Mouse (Mus musculus): Measurements from ENCODE around the gene Cd244a. TPM values are rescaled to one million over a fixed set of nuclear protein-coding genes. Genes with fewer than 3 reads are reported as not detected.

Cd244a gene
- 0.30 TPM in 1 of 2 replicates, not detected in the other for polyA plus RNA-seq (2012; ENCODE audit: low replicate concordance)

GRCm38 (mm10) chr1:171558898-171559297 lies at the start of gene Cd244a:
TSS of gene Cd244a (plus strand) at chr1:171559193.

DNA sequence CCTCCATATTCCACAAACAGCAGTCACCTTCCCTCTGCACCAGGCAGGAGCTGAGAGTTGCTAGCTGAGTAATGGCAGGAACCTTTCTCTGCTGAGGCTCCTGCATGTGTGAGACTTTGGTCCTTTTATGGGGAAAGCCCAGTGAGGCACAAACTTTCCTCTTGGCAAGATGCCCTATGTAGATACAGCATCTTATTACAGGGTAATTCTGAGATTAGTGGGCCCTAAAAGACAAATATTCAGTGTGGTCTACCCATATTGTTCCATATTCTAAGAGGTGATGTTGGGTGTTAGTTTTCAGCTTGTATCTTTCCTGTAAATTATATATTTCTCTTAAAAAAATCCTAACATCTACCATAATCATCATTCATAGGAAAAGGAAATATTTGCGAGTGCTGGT lies 23.8 kb upstream of the Cd244a start, which contains the start of gene Itln1:
Gene Itln1, minus strand, starts transcription at position 101 of the 400 bp plus-strand sequence.

DNA sequence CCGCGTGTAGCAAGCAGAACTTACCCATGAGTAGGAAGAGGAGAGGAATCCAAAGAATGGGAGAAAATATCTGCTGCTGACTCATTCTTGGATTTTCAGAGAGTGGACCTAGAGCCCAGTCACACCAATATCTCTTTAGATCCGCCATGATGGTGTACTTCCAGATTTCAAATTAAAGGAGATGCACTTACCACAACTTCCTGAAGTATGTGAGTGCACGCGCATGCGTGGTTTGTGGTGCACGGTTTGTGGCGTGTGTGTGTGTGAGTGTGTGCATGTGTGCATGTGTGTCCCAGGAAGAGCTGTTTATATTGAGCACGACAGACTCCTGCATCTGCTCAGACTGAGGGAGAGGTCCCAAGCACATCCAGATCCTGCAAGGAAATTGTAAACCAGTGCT lies 48.2 kb downstream of the Cd244a start, which contains the start of gene Ly9:
Gene Ly9, minus strand, starts transcription at position 235 of the 400 bp plus-strand sequence.

DNA sequence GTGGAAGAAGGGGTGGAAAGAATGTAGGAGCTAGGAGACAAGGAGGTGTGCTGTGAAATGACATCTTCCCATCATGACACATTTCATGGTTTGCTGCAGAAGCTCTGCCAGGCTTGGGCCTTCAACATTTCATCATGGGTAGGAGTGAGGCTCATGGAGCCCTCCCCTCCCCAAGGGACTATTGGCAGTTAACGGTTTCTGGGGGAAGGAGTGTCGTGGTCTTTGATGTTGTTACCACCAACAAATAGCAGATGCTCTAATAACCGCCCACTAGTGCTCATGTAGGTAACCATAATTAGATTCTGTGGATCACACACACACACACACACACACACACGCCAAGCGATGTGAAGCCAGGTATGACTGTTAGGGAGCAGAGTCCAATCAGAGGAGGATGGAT lies 93.7 kb downstream of the Cd244a start, which contains the start of gene Slamf7:
Gene Slamf7, minus strand, starts transcription at position 302 of the 400 bp plus-strand sequence.

Other genes with a start within 250 kb of the Cd244a start
- gene Dedd, start 230.0 kb upstream of the Cd244a start, polyA plus RNA-seq (2012; ENCODE audit: low replicate concordance), result 5.3 and 15.7 TPM in 2 replicates
- gene Nit1, start 213.5 kb upstream of the Cd244a start, polyA plus RNA-seq (2012; ENCODE audit: low replicate concordance), result 4.9 and 11.5 TPM in 2 replicates
- gene Pfdn2, start 213.5 kb upstream of the Cd244a start, polyA plus RNA-seq (2012; ENCODE audit: low replicate concordance), result 5.4 and 7.4 TPM in 2 replicates
- gene Klhdc9, start 198.4 kb upstream of the Cd244a start, polyA plus RNA-seq (2012; ENCODE audit: low replicate concordance), result 0.22 and 0.81 TPM in 2 replicates
- gene Nectin4, start 189.1 kb upstream of the Cd244a start, polyA plus RNA-seq (2012; ENCODE audit: low replicate concordance), result 0.87 and 1.1 TPM in 2 replicates
- 30.2 and 30.6 TPM in 2 replicates for gene Arhgap30, start 170.2 kb upstream of the Cd244a start, polyA plus RNA-seq (2012; ENCODE audit: low replicate concordance)
- 16.5 and 28.1 TPM in 2 replicates for gene Usf1, start 147.9 kb upstream of the Cd244a start, polyA plus RNA-seq (2012; ENCODE audit: low replicate concordance)
- gene Tstd1, start 140.3 kb upstream of the Cd244a start, polyA plus RNA-seq (2012; ENCODE audit: low replicate concordance), result not detected in 2 replicates
- gene F11r, start 121.7 kb upstream of the Cd244a start, polyA plus RNA-seq (2012; ENCODE audit: low replicate concordance), result 0.45 and 8.3 TPM in 2 replicates
- gene Alyref2, start 55.7 kb upstream of the Cd244a start, polyA plus RNA-seq (2012; ENCODE audit: low replicate concordance), result 5.6 and 7.1 TPM in 2 replicates
- not detected in 2 replicates for gene Itln1, start 23.9 kb upstream of the Cd244a start, polyA plus RNA-seq (2012; ENCODE audit: low replicate concordance)
- 1.4 and 2.4 TPM in 2 replicates for gene Ly9, start 48.2 kb downstream of the Cd244a start, polyA plus RNA-seq (2012; ENCODE audit: low replicate concordance)
- 0.35 and 0.47 TPM in 2 replicates for gene Slamf7, start 93.8 kb downstream of the Cd244a start, polyA plus RNA-seq (2012; ENCODE audit: low replicate concordance)
- 0.25 and 1.9 TPM in 2 replicates for gene Cd48, start 122.8 kb downstream of the Cd244a start, polyA plus RNA-seq (2012; ENCODE audit: low replicate concordance)
- 0.30 and 1.2 TPM in 2 replicates for gene Slamf1, start 207.9 kb downstream of the Cd244a start, polyA plus RNA-seq (2012; ENCODE audit: low replicate concordance)

Data from leukemia stem cell, adult 10-12 weeks (primary cell).